Mouse (Mus musculus) lung, adult 2 months (tissue): Measurements from ENCODE around the gene Clcn5. TPM values are rescaled to one million over a fixed set of nuclear protein-coding genes. Genes with fewer than 3 reads are reported as not detected.

ENCODE experiments used
- DNase-seq: peaks from one replicate; pipeline ENCODE4 v3.0.0; 2022
- H3K4me1 ChIP-seq: fragments of 200-500 bp; 2 replicates; pipeline ENCODE4 v1.6.1; 2011; ENCODE audit warnings: low read length; ENCODE audit not compliant: control insufficient read depth, insufficient read depth
- H3K4me3 ChIP-seq: fragments of 200-500 bp; replicated peaks from 2 replicates; pipeline ENCODE3; 2011; ENCODE audit warnings: low read depth, mild to moderate bottlenecking, control low read depth, low read length; ENCODE audit errors: extremely low read depth
- CTCF ChIP-seq: fragments of 200-500 bp; IDR thresholded peaks from 2 replicates; pipeline ENCODE4 v1.5.1; 2011; ENCODE audit warnings: mild to moderate bottlenecking, low read length, control low read depth; ENCODE audit not compliant: insufficient read depth
- POLR2A ChIP-seq: fragments of 200-500 bp; IDR thresholded peaks from 2 replicates; pipeline ENCODE4 v1.6.1; 2011; ENCODE audit warnings: low read depth, mild to moderate bottlenecking, control low read depth, low read length, borderline replicate concordance; ENCODE audit errors: extremely low read depth
- WGBS: fragments of 180-500 bp; shearing (Covaris S2); methylation state at CpG from one replicate; pipeline ENCODE4 v1.1.7; 2018; 5-methylcytosine and 5-hydroxymethylcytosine counted together
- polyA plus RNA-seq: library from polyadenylated mRNA; depleted of rRNA; stranded (reverse); fragments of >200 nt; gene quantifications from 2 replicates; pipeline ENCODE4 v1.2.3, GENCODE M21; 2012

The Clcn5 gene
- polyA plus RNA-seq, 1 experiment: 2.9 TPM

- no peak for TF ChIP-seq CTCF
- TF ChIP-seq POLR2A: no peak
- no peak overlapping the region for H3K4me3 ChIP-seq
- no peaks in the 10 kb centered on the region for H3K4me1 ChIP-seq
- no peak for DNase-seq
- WGBS: 88% methylated on average over 8 of the region's 8 CpGs
These were observed 26.9 kb downstream of the Clcn5 start for GRCm38 (mm10) chrX:7292151-7292768.

- H3K4me3 ChIP-seq: no peak overlapping the region
- no peak for TF ChIP-seq CTCF
- TF ChIP-seq POLR2A: no peak
- H3K4me1 ChIP-seq: no peaks in the 10 kb centered on the region
- no peak for DNase-seq
- WGBS: 28% methylated on average over 2 of the region's 2 CpGs
These were observed 30.2 kb downstream of the Clcn5 start for GRCm38 (mm10) chrX:7288976-7289375.

- no peak for DNase-seq
- WGBS: 73% methylated on average over 2 of the region's 2 CpGs
- no peak for TF ChIP-seq POLR2A
- TF ChIP-seq CTCF: no peak
- no peaks in the 10 kb centered on the region for H3K4me1 ChIP-seq
- H3K4me3 ChIP-seq: no peak overlapping the region
These were observed 32.0 kb downstream of the Clcn5 start for GRCm38 (mm10) chrX:7287051-7287734.

DNA sequence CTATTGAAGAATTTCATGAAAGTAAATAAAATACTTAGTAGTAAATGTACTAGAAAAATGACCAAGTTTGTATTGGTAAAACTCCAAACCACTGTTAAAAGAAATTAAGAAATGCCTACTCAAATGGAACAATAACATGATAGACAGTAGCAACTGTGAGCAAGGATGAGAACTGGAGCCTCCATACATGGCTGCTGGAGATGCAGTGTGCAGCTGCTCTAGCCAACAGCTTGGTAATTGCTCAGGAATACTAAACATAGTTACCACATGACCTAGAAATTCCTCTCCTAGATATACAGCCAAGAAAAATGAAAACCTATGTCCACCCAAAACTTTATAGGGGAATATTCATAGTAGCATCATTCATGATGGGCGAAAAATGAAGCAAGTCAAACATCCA, 36.5 kb downstream of the Clcn5 start:
- Histone ChIP-seq H3K4me1 (no peaks in the 10 kb centered on the region), H3K4me3 (no peak overlapping the region)
- no peak for DNase-seq
- no peak for TF ChIP-seq CTCF
- TF ChIP-seq POLR2A: no peak
- WGBS: 59% methylated on average over 1 of the region's 1 CpGs

DNA sequence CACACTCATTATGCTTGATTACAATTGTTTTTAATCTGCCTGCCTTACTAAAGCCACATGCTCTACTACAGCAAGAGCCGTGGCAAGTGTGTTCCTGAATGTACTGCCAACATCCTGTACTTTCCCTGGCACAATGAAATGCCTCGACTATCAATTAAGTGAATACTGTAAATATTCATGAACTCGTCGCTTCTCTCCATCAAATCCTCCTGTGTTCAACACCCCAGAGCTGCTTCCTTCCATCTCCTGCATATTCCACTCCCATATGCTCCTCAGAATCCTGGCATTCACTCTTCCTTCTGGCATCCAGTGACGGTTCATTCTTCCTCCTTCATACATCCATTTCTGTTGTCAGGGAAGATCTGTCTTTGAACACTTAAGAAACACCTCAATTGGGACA, 39.4 kb downstream of the Clcn5 start:
- Histone ChIP-seq H3K4me3 (no peak overlapping the region), H3K4me1 (no peaks in the 10 kb centered on the region)
- no peak for TF ChIP-seq CTCF
- no peak for TF ChIP-seq POLR2A
- WGBS: 64% methylated on average over 5 of the region's 5 CpGs
- DNase-seq: no peak

- no peaks in the 10 kb centered on the region for H3K4me1 ChIP-seq
- TF ChIP-seq POLR2A (no peak), CTCF (no peak)
- DNase-seq: no peak
- no peak overlapping the region for H3K4me3 ChIP-seq
- WGBS: 75% methylated on average over 6 of the region's 6 CpGs
These were observed 42.6 kb downstream of the Clcn5 start for GRCm38 (mm10) chrX:7276564-7276963.

- WGBS: 91% methylated on average over 5 of the region's 5 CpGs
- no peaks in the 10 kb centered on the region for H3K4me1 ChIP-seq
- TF ChIP-seq CTCF (no peak), POLR2A (no peak)
- no peak overlapping the region for H3K4me3 ChIP-seq
- DNase-seq: no peak
These were observed 58.0 kb downstream of the Clcn5 start for GRCm38 (mm10) chrX:7261149-7261548.

- 72% methylated on average over 5 of the region's 5 CpGs for WGBS
- no peak for TF ChIP-seq POLR2A
- TF ChIP-seq CTCF: no peak
- Histone ChIP-seq H3K4me3 (no peak overlapping the region), H3K4me1 (no peaks in the 10 kb centered on the region)
- no peak for DNase-seq
These were observed 58.6 kb downstream of the Clcn5 start for GRCm38 (mm10) chrX:7260400-7261113.

GRCm38 (mm10) chrX:7259718-7260117, 59.4 kb downstream of the Clcn5 start:
- TF ChIP-seq CTCF (no peak), POLR2A (no peak)
- Histone ChIP-seq H3K4me3 (no peak overlapping the region), H3K4me1 (no peaks in the 10 kb centered on the region)
- 73% methylated on average over 3 of the region's 3 CpGs for WGBS
- peak; percentile 3 for DNase-seq
